Mouse (Mus musculus) cerebellum, postnatal 36 days (tissue): ENCODE results near the gene Stim1.
"Not testable (repeated sequence)": the region's sequence is repeated elsewhere in the genome, so short reads cannot be mapped to it uniquely, and the experiment has no call there.

Experiments used
- DNase-seq, 2 experiments: peaks; one replicate each; pipeline ENCODE4 v3.0.0; 2021 to 2022; ENCODE audit warnings: mixed read lengths in 2 of 2

Gene Stim1

GRCm38 (mm10) chr7:102249896-102250630, 17.5 kb upstream of the Stim1 start:
- DNase-seq, result peak; percentile 64 to 67

GRCm38 (mm10) chr7:102250631-102251214, 16.9 kb upstream of the Stim1 start:
- DNase-seq, result peak; percentile 91 to 92

- no peak for DNase-seq
Measured at GRCm38 (mm10) chr7:102253631-102254030, 14.0 kb upstream of the Stim1 start.

- DNase-seq, result no peak
Measured at GRCm38 (mm10) chr7:102255954-102256353, 11.7 kb upstream of the Stim1 start, which contains the start of gene Rhog. Gene Rhog, minus strand, starts transcription at chr7:102256054.

- no peak for DNase-seq
Measured at GRCm38 (mm10) chr7:102256636-102257035, 11.0 kb upstream of the Stim1 start.

- DNase-seq, result peak; percentile 83 to 84
Measured at GRCm38 (mm10) chr7:102258189-102258588, 9.4 kb upstream of the Stim1 start.

- no peak for DNase-seq
Measured at GRCm38 (mm10) chr7:102258753-102259152, 8.9 kb upstream of the Stim1 start.

GRCm38 (mm10) chr7:102259716-102260479, 7.7 kb upstream of the Stim1 start:
- DNase-seq, result no peak

- DNase-seq, result no peak
Measured at GRCm38 (mm10) chr7:102260518-102260917, 7.1 kb upstream of the Stim1 start.

- no peak for DNase-seq
Measured at GRCm38 (mm10) chr7:102263020-102263419, 4.6 kb upstream of the Stim1 start.

GRCm38 (mm10) chr7:102266021-102266400, 1.6 kb upstream of the Stim1 start:
- not testable (repeated sequence) for DNase-seq

- DNase-seq, result peak in 1 of 2 experiments; percentile 10
Measured at GRCm38 (mm10) chr7:102266401-102267042, 1.1 kb upstream of the Stim1 start.

GRCm38 (mm10) chr7:102267113-102267579, 460 bp upstream of the Stim1 start:
- peak; percentile 96 to 97 for DNase-seq

GRCm38 (mm10) chr7:102268395-102268748, 766 bp downstream of the Stim1 start:
- DNase-seq, result no peak

- no peak for DNase-seq
Measured at GRCm38 (mm10) chr7:102272422-102272948, 4.9 kb downstream of the Stim1 start.

GRCm38 (mm10) chr7:102281403-102281802, 13.8 kb downstream of the Stim1 start:
- no peak for DNase-seq

- no peak for DNase-seq
Measured at GRCm38 (mm10) chr7:102282261-102282660, 14.7 kb downstream of the Stim1 start.

GRCm38 (mm10) chr7:102289466-102289865, 21.9 kb downstream of the Stim1 start:
- DNase-seq, result no peak

- no peak for DNase-seq
Measured at GRCm38 (mm10) chr7:102292228-102292627, 24.6 kb downstream of the Stim1 start.

GRCm38 (mm10) chr7:102293234-102293633, 25.6 kb downstream of the Stim1 start:
- no peak for DNase-seq

GRCm38 (mm10) chr7:102300761-102301160, 33.2 kb downstream of the Stim1 start:
- no peak for DNase-seq

GRCm38 (mm10) chr7:102302471-102302870, 34.9 kb downstream of the Stim1 start:
- no peak for DNase-seq

- DNase-seq, result no peak
Measured at GRCm38 (mm10) chr7:102305596-102305995, 38.0 kb downstream of the Stim1 start.
